Mouse (Mus musculus): ENCODE measurements around the gene Vwa3b. TPM values are rescaled to one million over a fixed set of nuclear protein-coding genes. Genes with fewer than 3 reads are reported as not detected.

Vwa3b gene
- 0.28 TPM in 1 of 2 replicates, not detected in the other for polyA plus RNA-seq (2014; fragmentation: Nextera tagmentation; extraction: Ambion mirVana)

- H3K9ac ChIP-seq (ENCODE audit: low read length): no peak within 1 kb of the TSS
- H3K27ac ChIP-seq (ENCODE audit: low read depth, low read length): no peak within 1 kb of the TSS
- H3K36me3 ChIP-seq (ENCODE audit: control insufficient read depth, insufficient read depth, low read length): no peaks in the 10 kb centered on the region
- H3K4me1 ChIP-seq (replicated peaks; ENCODE audit: control insufficient read depth, insufficient read depth, low read length): peaks cover 4% of the 10 kb centered on the region; the same call in 1 of the 2 replicates
- H3K4me2 ChIP-seq (ENCODE audit: low read depth, low read length, severe bottlenecking): no peak within 1 kb of the TSS
- no peak within 1 kb of the TSS for H3K4me3 ChIP-seq (ENCODE audit: low read depth, low read length)
- DNase-seq (ENCODE audit: low spot score): no peak
- no peak for ATAC-seq (replicated peaks; ENCODE audit: low FRiP score)
- H3K27me3 ChIP-seq (ENCODE audit: control insufficient read depth, insufficient read depth, low read length): no peaks in the 10 kb centered on the region
- H3K9me3 ChIP-seq (ENCODE audit: control insufficient read depth, low read length): no peaks in the 10 kb centered on the region
- WGBS: 82% methylated on average over 5 of the region's 5 CpGs
Observed at GRCm38 (mm10) chr1:37025962-37026686, at the start of gene Vwa3b. Gene Vwa3b, plus strand, starts transcription at chr1:37026596.

- Histone ChIP-seq H3K27me3 (ENCODE audit: control insufficient read depth, insufficient read depth, low read length) (no peaks in the 10 kb centered on the region), H3K4me1 (replicated peaks; ENCODE audit: control insufficient read depth, insufficient read depth, low read length) (no peaks in the 10 kb centered on the region), H3K4me3 (ENCODE audit: low read depth, low read length) (no peak overlapping the region), H3K4me2 (ENCODE audit: low read depth, low read length, severe bottlenecking) (no peak overlapping the region), H3K9me3 (ENCODE audit: control insufficient read depth, low read length) (no peaks in the 10 kb centered on the region), H3K36me3 (ENCODE audit: control insufficient read depth, insufficient read depth, low read length) (no peaks in the 10 kb centered on the region), H3K9ac (ENCODE audit: low read length) (no peak overlapping the region), H3K27ac (ENCODE audit: low read depth, low read length) (no peak overlapping the region)
- WGBS: 94% methylated on average over 4 of the region's 4 CpGs
- DNase-seq (ENCODE audit: low spot score): no peak
- no peak for ATAC-seq (replicated peaks; ENCODE audit: low FRiP score)
Observed at GRCm38 (mm10) chr1:36976770-36977169, 49.6 kb upstream of the Vwa3b start.

- Histone ChIP-seq H3K4me1 (replicated peaks; ENCODE audit: control insufficient read depth, insufficient read depth, low read length) (peaks cover 5% of the 10 kb centered on the region; the same call in 1 of the 2 replicates), H3K4me3 (ENCODE audit: low read depth, low read length) (no peak overlapping the region), H3K9me3 (ENCODE audit: control insufficient read depth, low read length) (no peaks in the 10 kb centered on the region), H3K27me3 (ENCODE audit: control insufficient read depth, insufficient read depth, low read length) (no peaks in the 10 kb centered on the region; the same call in 1 of the 2 replicates), H3K4me2 (ENCODE audit: low read depth, low read length, severe bottlenecking) (no peak overlapping the region), H3K36me3 (ENCODE audit: control insufficient read depth, insufficient read depth, low read length) (no peaks in the 10 kb centered on the region), H3K27ac (ENCODE audit: low read depth, low read length) (no peak overlapping the region), H3K9ac (ENCODE audit: low read length) (no peak overlapping the region)
- DNase-seq (ENCODE audit: low spot score) (no peak), ATAC-seq (replicated peaks; ENCODE audit: low FRiP score) (no peak)
- WGBS: 87% methylated on average over 9 of the region's 9 CpGs
Observed at GRCm38 (mm10) chr1:36982191-36982961, 44.0 kb upstream of the Vwa3b start.

GRCm38 (mm10) chr1:36983754-36984153 is 42.6 kb upstream of the Vwa3b start:
- no peak overlapping the region for H3K4me2 ChIP-seq (ENCODE audit: low read depth, low read length, severe bottlenecking)
- H3K27ac ChIP-seq (ENCODE audit: low read depth, low read length): no peak overlapping the region
- ATAC-seq (replicated peaks; ENCODE audit: low FRiP score) (no peak), DNase-seq (ENCODE audit: low spot score) (no peak)
- no peaks in the 10 kb centered on the region for H3K9me3 ChIP-seq (ENCODE audit: control insufficient read depth, low read length)
- no peaks in the 10 kb centered on the region; the same call in 1 of the 2 replicates for H3K27me3 ChIP-seq (ENCODE audit: control insufficient read depth, insufficient read depth, low read length)
- no peak overlapping the region for H3K9ac ChIP-seq (ENCODE audit: low read length)
- H3K4me3 ChIP-seq (ENCODE audit: low read depth, low read length): no peak overlapping the region
- peaks cover 5% of the 10 kb centered on the region; the same call in 1 of the 2 replicates for H3K4me1 ChIP-seq (replicated peaks; ENCODE audit: control insufficient read depth, insufficient read depth, low read length)
- 31% methylated on average over 4 of the region's 4 CpGs for WGBS
- no peaks in the 10 kb centered on the region for H3K36me3 ChIP-seq (ENCODE audit: control insufficient read depth, insufficient read depth, low read length)

- Histone ChIP-seq H3K27me3 (ENCODE audit: control insufficient read depth, insufficient read depth, low read length) (no peaks in the 10 kb centered on the region; the same call in 1 of the 2 replicates), H3K9ac (ENCODE audit: low read length) (no peak overlapping the region), H3K27ac (ENCODE audit: low read depth, low read length) (no peak overlapping the region), H3K4me3 (ENCODE audit: low read depth, low read length) (no peak overlapping the region), H3K9me3 (ENCODE audit: control insufficient read depth, low read length) (no peaks in the 10 kb centered on the region), H3K36me3 (ENCODE audit: control insufficient read depth, insufficient read depth, low read length) (no peaks in the 10 kb centered on the region), H3K4me2 (ENCODE audit: low read depth, low read length, severe bottlenecking) (no peak overlapping the region), H3K4me1 (replicated peaks; ENCODE audit: control insufficient read depth, insufficient read depth, low read length) (peaks cover 5% of the 10 kb centered on the region; the same call in 1 of the 2 replicates)
- ATAC-seq (replicated peaks; ENCODE audit: low FRiP score) (no peak), DNase-seq (ENCODE audit: low spot score) (no peak)
- 18% methylated on average over 6 of the region's 6 CpGs for WGBS
Observed at GRCm38 (mm10) chr1:36984406-36984805, 42.0 kb upstream of the Vwa3b start.

GRCm38 (mm10) chr1:36985896-36986295 is 40.5 kb upstream of the Vwa3b start:
- no peak overlapping the region for H3K4me2 ChIP-seq (ENCODE audit: low read depth, low read length, severe bottlenecking)
- ATAC-seq (replicated peaks; ENCODE audit: low FRiP score) (no peak), DNase-seq (ENCODE audit: low spot score) (no peak)
- no peak overlapping the region for H3K9ac ChIP-seq (ENCODE audit: low read length)
- 14% methylated on average over 6 of the region's 6 CpGs for WGBS
- no peak overlapping the region for H3K4me3 ChIP-seq (ENCODE audit: low read depth, low read length)
- no peak overlapping the region for H3K27ac ChIP-seq (ENCODE audit: low read depth, low read length)
- no peaks in the 10 kb centered on the region for H3K36me3 ChIP-seq (ENCODE audit: control insufficient read depth, insufficient read depth, low read length)
- peaks cover 5% of the 10 kb centered on the region; the same call in 1 of the 2 replicates for H3K4me1 ChIP-seq (replicated peaks; ENCODE audit: control insufficient read depth, insufficient read depth, low read length)
- no peaks in the 10 kb centered on the region; the same call in 1 of the 2 replicates for H3K27me3 ChIP-seq (ENCODE audit: control insufficient read depth, insufficient read depth, low read length)
- H3K9me3 ChIP-seq (ENCODE audit: control insufficient read depth, low read length): no peaks in the 10 kb centered on the region

- Histone ChIP-seq H3K36me3 (ENCODE audit: control insufficient read depth, insufficient read depth, low read length) (no peaks in the 10 kb centered on the region), H3K4me2 (ENCODE audit: low read depth, low read length, severe bottlenecking) (no peak overlapping the region), H3K9ac (ENCODE audit: low read length) (no peak overlapping the region), H3K27ac (ENCODE audit: low read depth, low read length) (no peak overlapping the region), H3K27me3 (ENCODE audit: control insufficient read depth, insufficient read depth, low read length) (no peaks in the 10 kb centered on the region; the same call in 1 of the 2 replicates), H3K4me1 (replicated peaks; ENCODE audit: control insufficient read depth, insufficient read depth, low read length) (peaks cover 5% of the 10 kb centered on the region; the same call in 1 of the 2 replicates), H3K9me3 (ENCODE audit: control insufficient read depth, low read length) (no peaks in the 10 kb centered on the region), H3K4me3 (ENCODE audit: low read depth, low read length) (no peak overlapping the region)
- ATAC-seq (replicated peaks; ENCODE audit: low FRiP score) (no peak), DNase-seq (ENCODE audit: low spot score) (no peak)
- WGBS: 33% methylated on average over 14 of the region's 14 CpGs
Observed at GRCm38 (mm10) chr1:36986396-36987160, 39.8 kb upstream of the Vwa3b start.

Measured in forebrain, embryonic 11.5 days (tissue).